Mouse (Mus musculus) neural tube, embryonic 10.5 days (tissue): ENCODE data around the gene Fam243.

Experiments
- DNase-seq: peaks from one replicate; pipeline ENCODE4 v3.0.0-alpha.2; 2017; ENCODE audit warnings: low spot score; ENCODE audit errors: extremely low spot score

Fam243 gene

GRCm38 (mm10) chr16:92321341-92321740 lies at the start of gene Fam243:
TSS of gene Fam243 (minus strand) at chr16:92321441.
- no peak for DNase-seq

GRCm38 (mm10) chr16:92369260-92369659 lies 48.0 kb upstream of the Fam243 start:
- DNase-seq, result no peak

GRCm38 (mm10) chr16:92365477-92365876 lies 44.2 kb upstream of the Fam243 start:
- DNase-seq, result no peak

- no peak for DNase-seq
Observed at GRCm38 (mm10) chr16:92360711-92361110, 39.5 kb upstream of the Fam243 start.

GRCm38 (mm10) chr16:92359229-92359628 lies 38.0 kb upstream of the Fam243 start, which contains the start of gene Kcne1:
TSS of gene Kcne1 (minus strand) at chr16:92359468.
- no peak for DNase-seq

GRCm38 (mm10) chr16:92358734-92359133 lies 37.5 kb upstream of the Fam243 start:
- DNase-seq, result no peak

GRCm38 (mm10) chr16:92357566-92357965 lies 36.3 kb upstream of the Fam243 start:
- DNase-seq, result peak; percentile 53

- no peak for DNase-seq
Observed at GRCm38 (mm10) chr16:92357023-92357422, 35.8 kb upstream of the Fam243 start.

- DNase-seq, result no peak
Observed at GRCm38 (mm10) chr16:92355982-92356381, 34.7 kb upstream of the Fam243 start.

GRCm38 (mm10) chr16:92355366-92355765 lies 34.1 kb upstream of the Fam243 start:
- no peak for DNase-seq

GRCm38 (mm10) chr16:92353897-92354296 lies 32.7 kb upstream of the Fam243 start:
- DNase-seq, result no peak

GRCm38 (mm10) chr16:92353295-92353694 lies 32.1 kb upstream of the Fam243 start:
- no peak for DNase-seq

- DNase-seq, result no peak
Observed at GRCm38 (mm10) chr16:92348941-92349340, 27.7 kb upstream of the Fam243 start.

- peak; percentile 56 for DNase-seq
Observed at GRCm38 (mm10) chr16:92346297-92346916, 25.2 kb upstream of the Fam243 start.

- no peak for DNase-seq
Observed at GRCm38 (mm10) chr16:92345177-92345576, 23.9 kb upstream of the Fam243 start.

GRCm38 (mm10) chr16:92340612-92341511 lies 19.6 kb upstream of the Fam243 start:
- DNase-seq, result peak; percentile 76

- DNase-seq, result peak; percentile 82
Observed at GRCm38 (mm10) chr16:92336280-92336679, 15.0 kb upstream of the Fam243 start.

GRCm38 (mm10) chr16:92334600-92334999 lies 13.4 kb upstream of the Fam243 start:
- DNase-seq, result no peak

- DNase-seq, result no peak
Observed at GRCm38 (mm10) chr16:92330966-92331365, 9.7 kb upstream of the Fam243 start.

- no peak for DNase-seq
Observed at GRCm38 (mm10) chr16:92327911-92328310, 6.7 kb upstream of the Fam243 start.

GRCm38 (mm10) chr16:92325062-92325406 lies 3.8 kb upstream of the Fam243 start:
- DNase-seq, result no peak

GRCm38 (mm10) chr16:92324309-92325061 lies 3.2 kb upstream of the Fam243 start:
- DNase-seq, result no peak
